Mouse (Mus musculus) megakaryocyte progenitor cell, adult 5-6 weeks (primary cell): ENCODE measurements at regions not wholly inside any gene's neighbourhood (a gene's known extent, or its start where the extent isn't known, plus 50 kb on each side); places are given as distances from the start of the nearest gene placed in this dataset.
A peak's percentile ranks its signal among the peaks of the same experiment; 100 is the strongest.

Experiments
- ATAC-seq: replicated peaks from 2 replicates; pipeline ENCODE4 v1.8.0; 2016; ENCODE audit warnings: mild to moderate bottlenecking, moderate TSS enrichment, inconsistent platforms; ENCODE audit not compliant: poor library complexity

GRCm38 (mm10) chr9:83059083-83059482, 83.8 kb upstream of the Phip start:
- peak; percentile 86 for ATAC-seq

GRCm38 (mm10) chr9:83056208-83056607, 80.9 kb upstream of the Phip start:
- no peak for ATAC-seq

GRCm38 (mm10) chr9:83051666-83052065, 76.3 kb upstream of the Phip start:
- ATAC-seq, result no peak

DNA sequence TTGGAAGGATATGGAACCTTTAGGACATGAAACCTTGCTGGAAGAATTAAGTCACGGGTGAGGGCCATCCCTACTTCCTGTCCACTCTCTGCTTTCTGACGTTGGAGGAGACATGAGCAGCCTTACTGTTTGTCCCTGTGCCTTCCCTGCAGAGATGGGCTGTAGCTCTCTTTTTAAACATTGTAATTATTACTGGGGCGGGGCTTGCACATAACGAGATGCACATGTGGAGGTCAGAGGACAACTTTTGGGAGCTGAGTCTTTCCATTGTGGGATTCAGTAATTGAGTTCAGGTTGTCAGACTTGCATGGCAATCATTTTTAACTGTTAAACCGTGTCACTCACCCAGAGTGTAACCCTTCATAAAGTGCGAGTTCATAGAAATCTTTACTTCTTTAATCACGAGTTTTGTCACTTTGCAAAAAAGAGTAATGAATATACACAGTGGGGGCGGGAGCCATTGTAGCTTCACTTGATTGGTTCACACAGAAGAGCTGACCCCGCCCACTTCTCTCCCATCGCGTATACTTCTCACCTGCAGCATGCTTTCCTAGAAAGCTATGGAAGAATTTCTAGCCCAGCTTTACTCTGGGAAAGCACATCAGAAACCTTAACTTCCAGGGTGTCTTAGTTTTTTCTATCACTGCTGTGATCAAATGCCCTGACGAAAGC, 72.4 kb upstream of the Phip start:
- ATAC-seq, result no peak

DNA sequence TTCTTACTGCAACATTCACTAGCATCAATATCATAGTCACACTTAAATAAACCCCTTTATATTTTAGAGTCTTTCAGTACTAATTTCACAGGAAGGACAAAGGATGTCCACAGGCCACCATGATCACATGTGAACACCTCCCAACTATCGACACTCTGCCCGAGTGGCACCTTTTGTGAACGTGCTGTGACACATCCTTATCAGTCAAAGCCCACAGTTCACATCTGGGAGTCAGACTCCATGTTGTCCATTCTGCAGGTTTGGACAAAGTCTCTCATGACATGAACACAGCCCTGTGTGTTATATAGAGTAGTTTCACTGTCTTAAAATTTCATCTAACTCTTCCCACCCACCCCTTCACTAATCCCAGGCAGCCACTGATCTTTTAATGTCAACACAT, 70.7 kb upstream of the Phip start:
- no peak for ATAC-seq

DNA sequence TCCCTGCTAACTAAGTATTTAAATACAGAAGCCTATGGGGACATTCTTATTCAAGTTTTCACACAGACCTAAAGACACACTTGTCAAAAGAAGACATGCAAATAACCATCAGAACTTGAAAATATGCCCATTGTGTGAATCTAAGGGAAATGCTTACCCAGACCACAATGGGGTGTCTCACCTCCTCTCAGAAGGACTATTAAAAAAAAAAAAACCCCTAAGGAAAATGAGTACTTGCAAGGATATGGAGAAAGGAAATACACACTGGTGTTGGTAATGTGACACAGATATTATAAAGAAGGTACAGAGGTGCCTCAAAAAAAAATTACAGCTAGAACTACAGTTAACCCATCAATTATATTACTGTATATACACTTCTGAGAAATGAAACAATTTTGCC, 68.5 kb upstream of the Phip start:
- ATAC-seq, result no peak

GRCm38 (mm10) chr9:83041345-83041744, 66.0 kb upstream of the Phip start:
- no peak for ATAC-seq

GRCm38 (mm10) chr9:83040686-83041085, 65.4 kb upstream of the Phip start:
- no peak for ATAC-seq

GRCm38 (mm10) chr9:83037261-83038119, 62.2 kb upstream of the Phip start:
- ATAC-seq, result no peak
